Mouse (Mus musculus): ENCODE results near the gene Skiv2l. TPM values are rescaled to one million over a fixed set of nuclear protein-coding genes. Genes with fewer than 3 reads are reported as not detected.

Gene Skiv2l
- total and polyA plus RNA-seq, 2 experiments from 2014 or later, result 44.5 to 98.1 TPM

DNA sequence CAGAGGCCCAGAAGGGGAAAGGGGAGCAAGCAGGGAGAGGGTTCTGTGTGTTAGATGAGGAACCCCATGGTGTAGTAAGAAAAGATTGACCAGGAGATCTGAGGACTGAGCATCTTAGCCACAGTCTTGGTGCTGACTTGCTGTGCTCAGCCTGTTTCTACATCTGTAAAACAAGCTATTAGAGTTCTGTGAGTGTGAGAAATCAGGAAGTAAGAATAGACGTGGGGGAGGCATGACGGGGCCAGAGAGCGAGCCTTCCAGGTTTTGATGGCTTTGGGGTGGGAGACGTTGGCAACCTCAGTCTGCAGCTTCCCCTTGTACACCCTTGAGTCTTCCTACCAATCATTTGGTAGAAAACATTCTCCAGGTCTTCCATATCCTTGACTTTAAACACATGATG, 8.7 kb upstream of the Skiv2l start:
- Histone ChIP-seq H3K4me2 (ENCODE audit: low read depth, low read length) (no peak overlapping the region), H3K9ac (replicated peaks; ENCODE audit: low read length) (no peak overlapping the region), H3K4me1 (ENCODE audit: insufficient read depth, low read length) (no peaks in the 10 kb centered on the region), H3K27ac (no peak overlapping the region), H3K36me3 (ENCODE audit: insufficient read depth, low read length) (peaks cover 31% of the 10 kb centered on the region), H3K4me3 (ENCODE audit: low read length) (no peak overlapping the region), H3K9me3 (ENCODE audit: low read length) (no peaks in the 10 kb centered on the region), H3K27me3 (ENCODE audit: insufficient read depth, low read length) (no peaks in the 10 kb centered on the region)
- 85% methylated on average over 4 of the region's 4 CpGs for WGBS
- TF ChIP-seq CTCF (IDR thresholded peaks at IDR 0.05; ENCODE audit: low read depth), result no peak
- ATAC-seq, result no peak
- no peak for DNase-seq (ENCODE audit: low spot score)

DNA sequence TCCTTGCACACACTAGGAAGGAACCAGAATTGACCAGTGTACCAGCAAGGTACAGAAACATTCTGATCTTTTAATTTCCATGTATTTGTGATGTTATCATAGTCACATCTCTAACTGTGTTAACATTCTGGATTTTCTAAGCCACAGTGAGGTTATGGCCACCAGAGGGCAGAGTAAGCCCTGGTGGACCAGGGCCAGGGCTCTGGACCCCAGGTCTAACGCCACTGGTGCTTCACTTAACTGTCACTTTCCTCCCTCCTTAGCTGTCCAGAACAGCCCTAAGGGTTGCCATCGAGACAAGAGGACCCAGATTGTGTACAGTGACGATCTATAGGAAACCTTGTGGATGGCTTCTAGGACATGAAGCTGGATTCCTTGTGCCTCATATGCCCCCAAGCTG, 5.8 kb upstream of the Skiv2l start:
- WGBS, result 44% methylated on average over 3 of the region's 3 CpGs
- peak; percentile 80 for TF ChIP-seq CTCF (IDR thresholded peaks at IDR 0.05; ENCODE audit: low read depth)

GRCm38 (mm10) chr17:34854761-34855160, 4.8 kb upstream of the Skiv2l start:
- no peak overlapping the region for H3K4me2 ChIP-seq (ENCODE audit: low read depth, low read length)
- H3K9me3 ChIP-seq (ENCODE audit: low read length), result no peaks in the 10 kb centered on the region
- H3K27ac ChIP-seq, result no peak overlapping the region
- TF ChIP-seq CTCF (IDR thresholded peaks at IDR 0.05; ENCODE audit: low read depth), result no peak
- peaks cover 39% of the 10 kb centered on the region for H3K36me3 ChIP-seq (ENCODE audit: insufficient read depth, low read length)
- no peak for DNase-seq (ENCODE audit: low spot score)
- no peaks in the 10 kb centered on the region for H3K27me3 ChIP-seq (ENCODE audit: insufficient read depth, low read length)
- no peak for ATAC-seq
- peaks cover 9% of the 10 kb centered on the region; the same call in 1 of the 2 replicates for H3K4me1 ChIP-seq (ENCODE audit: insufficient read depth, low read length)
- no peak overlapping the region for H3K9ac ChIP-seq (replicated peaks; ENCODE audit: low read length)
- WGBS, result 93% methylated on average over 3 of the region's 3 CpGs
- H3K4me3 ChIP-seq (ENCODE audit: low read length), result no peak overlapping the region

More for the DNA sequence above, 5.8 kb upstream of the Skiv2l start:
- H3K4me1 ChIP-seq (ENCODE audit: insufficient read depth, low read length), result peaks cover 6% of the 10 kb centered on the region; the same call in 1 of the 2 replicates
- ATAC-seq, result 0 out of 2 replicates have a peak, but pooled peaks have one; percentile 16
- H3K4me2 ChIP-seq (ENCODE audit: low read depth, low read length), result no peak overlapping the region
- H3K9ac ChIP-seq (replicated peaks; ENCODE audit: low read length), result no peak overlapping the region
- H3K9me3 ChIP-seq (ENCODE audit: low read length), result no peaks in the 10 kb centered on the region
- H3K27me3 ChIP-seq (ENCODE audit: insufficient read depth, low read length), result no peaks in the 10 kb centered on the region
- DNase-seq (ENCODE audit: low spot score), result peak; percentile 70
- no peak overlapping the region for H3K27ac ChIP-seq
- peaks cover 39% of the 10 kb centered on the region for H3K36me3 ChIP-seq (ENCODE audit: insufficient read depth, low read length)
- no peak overlapping the region for H3K4me3 ChIP-seq (ENCODE audit: low read length)

- H3K36me3 ChIP-seq (ENCODE audit: insufficient read depth, low read length), result peaks cover 39% of the 10 kb centered on the region
- ATAC-seq (no peak), DNase-seq (ENCODE audit: low spot score) (no peak)
- no peak overlapping the region for H3K27ac ChIP-seq
- H3K27me3 ChIP-seq (ENCODE audit: insufficient read depth, low read length), result no peaks in the 10 kb centered on the region
- peaks cover 13% of the 10 kb centered on the region; the same call in 1 of the 2 replicates for H3K4me1 ChIP-seq (ENCODE audit: insufficient read depth, low read length)
- H3K9ac ChIP-seq (replicated peaks; ENCODE audit: low read length), result no peak overlapping the region
- H3K4me2 ChIP-seq (ENCODE audit: low read depth, low read length), result no peak overlapping the region
- H3K9me3 ChIP-seq (ENCODE audit: low read length), result no peaks in the 10 kb centered on the region
- TF ChIP-seq CTCF (IDR thresholded peaks at IDR 0.05; ENCODE audit: low read depth), result no peak
- H3K4me3 ChIP-seq (ENCODE audit: low read length), result no peak overlapping the region
- 83% methylated on average over 8 of the region's 8 CpGs for WGBS
Measured at GRCm38 (mm10) chr17:34853511-34853910, 3.5 kb upstream of the Skiv2l start.

- H3K9ac ChIP-seq (replicated peaks; ENCODE audit: low read length), result peak overlapping the region; percentile 71
- peak overlapping the region; percentile 88 for H3K4me2 ChIP-seq (ENCODE audit: low read depth, low read length)
- no peak for TF ChIP-seq CTCF (IDR thresholded peaks at IDR 0.05; ENCODE audit: low read depth)
- H3K27me3 ChIP-seq (ENCODE audit: insufficient read depth, low read length), result no peaks in the 10 kb centered on the region
- no peaks in the 10 kb centered on the region for H3K9me3 ChIP-seq (ENCODE audit: low read length)
- DNase-seq (ENCODE audit: low spot score), result no peak
- ATAC-seq, result no peak
- H3K36me3 ChIP-seq (ENCODE audit: insufficient read depth, low read length), result peaks cover 47% of the 10 kb centered on the region
- H3K4me3 ChIP-seq (ENCODE audit: low read length), result peak overlapping the region; percentile 92
- peak overlapping the region; percentile 56; the same call in 1 of the 2 replicates for H3K27ac ChIP-seq
- WGBS, result 2% methylated on average over 25 of the region's 25 CpGs
- peaks cover 13% of the 10 kb centered on the region; the same call in 1 of the 2 replicates for H3K4me1 ChIP-seq (ENCODE audit: insufficient read depth, low read length)
Measured at GRCm38 (mm10) chr17:34850517-34851125, 611 bp upstream of the Skiv2l start.

- Histone ChIP-seq H3K4me1 (ENCODE audit: insufficient read depth, low read length) (peaks cover 13% of the 10 kb centered on the region; the same call in 1 of the 2 replicates), H3K9ac (replicated peaks; ENCODE audit: low read length) (no peak overlapping the region), H3K27ac (no peak overlapping the region), H3K4me2 (ENCODE audit: low read depth, low read length) (no peak overlapping the region), H3K9me3 (ENCODE audit: low read length) (no peaks in the 10 kb centered on the region), H3K27me3 (ENCODE audit: insufficient read depth, low read length) (no peaks in the 10 kb centered on the region), H3K36me3 (ENCODE audit: insufficient read depth, low read length) (peaks cover 37% of the 10 kb centered on the region), H3K4me3 (ENCODE audit: low read length) (no peak overlapping the region)
- WGBS, result 92% methylated on average over 7 of the region's 7 CpGs
- no peak for TF ChIP-seq CTCF (IDR thresholded peaks at IDR 0.05; ENCODE audit: low read depth)
- ATAC-seq (no peak), DNase-seq (ENCODE audit: low spot score) (no peak)
Measured at GRCm38 (mm10) chr17:34847615-34848014, 2.4 kb downstream of the Skiv2l start.

- Histone ChIP-seq H3K4me3 (ENCODE audit: low read length) (no peak overlapping the region), H3K4me1 (ENCODE audit: insufficient read depth, low read length) (peaks cover 13% of the 10 kb centered on the region; the same call in 1 of the 2 replicates), H3K9ac (replicated peaks; ENCODE audit: low read length) (no peak overlapping the region), H3K27me3 (ENCODE audit: insufficient read depth, low read length) (no peaks in the 10 kb centered on the region), H3K9me3 (ENCODE audit: low read length) (no peaks in the 10 kb centered on the region), H3K36me3 (ENCODE audit: insufficient read depth, low read length) (peaks cover 40% of the 10 kb centered on the region), H3K27ac (no peak overlapping the region), H3K4me2 (ENCODE audit: low read depth, low read length) (no peak overlapping the region)
- ATAC-seq, result no peak
- DNase-seq (ENCODE audit: low spot score), result no peak
- no peak for TF ChIP-seq CTCF (IDR thresholded peaks at IDR 0.05; ENCODE audit: low read depth)
- 82% methylated on average over 6 of the region's 6 CpGs for WGBS
Measured at GRCm38 (mm10) chr17:34847192-34847591, 2.8 kb downstream of the Skiv2l start.
